Mouse (Mus musculus) cortical plate, adult 2 months (tissue): Measurements from ENCODE around the gene Tm9sf1. TPM values are rescaled to one million over a fixed set of nuclear protein-coding genes. Genes with fewer than 3 reads are reported as not detected.
A peak's percentile ranks its signal among the peaks of the same experiment; 100 is the strongest.

ENCODE experiments used
- H3K27ac ChIP-seq: fragments of 200-500 bp; 2 replicates; pipeline ENCODE4 v1.5.1; 2012; ENCODE audit warnings: low read length, control low read depth, inconsistent platforms; ENCODE audit not compliant: insufficient read depth
- H3K4me1 ChIP-seq: fragments of 200-500 bp; 2 replicates; pipeline ENCODE4 v1.6.1; 2011; ENCODE audit warnings: low read length; ENCODE audit not compliant: control insufficient read depth, insufficient read depth
- H3K4me3 ChIP-seq: fragments of 200-500 bp; 2 replicates; pipeline ENCODE4 v1.5.1; 2011; ENCODE audit warnings: mild to moderate bottlenecking, low read length, control low read depth; ENCODE audit not compliant: insufficient read depth
- CTCF ChIP-seq: fragments of 200-500 bp; IDR thresholded peaks from 2 replicates; pipeline ENCODE4 v1.5.1; 2011; ENCODE audit warnings: mild to moderate bottlenecking, control low read depth, low read length; ENCODE audit not compliant: insufficient read depth; ENCODE audit errors: extremely low read depth
- POLR2A ChIP-seq: fragments of 200-500 bp; IDR thresholded peaks from 2 replicates; pipeline ENCODE4 v1.6.1; 2011; ENCODE audit warnings: mild to moderate bottlenecking, low read length, control low read depth; ENCODE audit not compliant: insufficient read depth; ENCODE audit errors: extremely low read depth
- polyA plus RNA-seq: library from polyadenylated mRNA; depleted of rRNA; stranded (reverse); fragments of >200 nt; gene quantifications from 2 replicates; pipeline ENCODE4 v1.2.3, GENCODE M21; 2012; rRNA removed

Tm9sf1 gene
- polyA plus RNA-seq, result 30.8 and 33.7 TPM in 2 replicates

DNA sequence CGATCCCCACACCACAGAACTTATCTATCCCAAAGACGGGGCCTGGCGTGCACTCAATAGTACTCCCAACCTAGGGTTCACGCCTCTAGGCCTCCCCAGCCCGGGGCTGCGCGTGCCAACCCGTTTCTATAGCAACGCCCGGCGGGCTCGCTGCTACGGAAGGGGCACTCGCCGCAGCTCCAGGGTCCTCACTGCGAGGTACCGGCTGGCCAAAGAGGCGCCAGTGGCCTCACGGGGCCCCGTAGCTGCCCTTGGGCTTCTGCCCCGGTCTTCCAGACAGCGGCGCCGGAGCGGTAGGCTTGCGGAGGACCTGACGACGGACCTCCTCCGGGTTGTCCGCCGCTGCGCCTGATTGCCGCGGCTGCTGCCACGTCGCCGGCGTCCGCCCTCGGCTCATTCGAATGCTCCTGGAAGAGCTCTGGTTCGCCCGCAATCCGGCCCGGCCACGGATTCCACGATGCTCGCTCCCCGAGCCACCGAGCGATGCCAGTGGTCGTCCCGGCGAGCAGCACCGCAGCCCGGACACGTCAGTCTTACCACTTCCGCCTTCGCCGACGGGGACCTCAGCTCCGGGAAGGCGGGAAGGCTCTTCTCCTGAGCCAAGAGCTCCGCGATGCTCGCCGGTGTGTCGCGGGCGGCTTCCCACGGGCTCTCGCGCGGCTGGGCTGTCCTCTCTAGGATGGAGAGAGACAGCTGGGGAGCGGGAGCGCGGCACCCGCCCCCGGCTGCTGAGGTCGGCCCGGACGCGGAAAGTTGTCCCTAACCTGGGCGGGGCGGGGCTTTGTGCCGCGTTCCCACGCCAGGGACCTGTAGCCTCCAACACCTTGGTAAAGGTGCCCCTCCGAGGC lies at the start of gene Tm9sf1:
Tm9sf1 (minus strand) TSS at position 747 of the 848 bp plus-strand sequence.
- no peak for TF ChIP-seq CTCF
- TF ChIP-seq POLR2A, result peak; percentile 36; the same call in 1 of the 2 replicates
- peaks cover 7% of the 10 kb centered on the region; the same call in 1 of the 2 replicates for H3K4me1 ChIP-seq
- H3K4me3 ChIP-seq, result peak within 1 kb of the TSS; percentile 76
- peak within 1 kb of the TSS; percentile 95 for H3K27ac ChIP-seq

DNA sequence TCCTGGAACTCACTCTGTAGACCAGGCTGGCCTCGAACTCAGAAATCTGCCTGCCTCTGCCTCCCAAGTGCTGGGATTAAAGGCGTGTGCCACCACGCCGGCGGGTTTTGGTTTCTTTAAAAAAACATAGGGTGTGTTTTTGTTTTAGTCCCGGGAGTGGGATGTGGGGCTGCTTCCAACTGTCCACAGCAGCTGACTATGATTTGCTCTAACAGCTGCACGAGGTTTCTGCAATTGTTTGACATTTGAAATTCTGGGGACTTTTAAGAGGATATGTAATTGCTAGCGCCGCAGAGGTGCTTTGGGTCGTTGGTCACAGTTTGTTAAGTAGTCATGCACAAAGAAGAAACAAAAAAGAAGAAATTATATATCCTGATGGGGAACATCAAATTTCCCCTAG lies 45.8 kb upstream of the Tm9sf1 start:
- Histone ChIP-seq H3K27ac (no peak overlapping the region), H3K4me1 (no peaks in the 10 kb centered on the region; the same call in 1 of the 2 replicates), H3K4me3 (no peak overlapping the region)
- no peak for TF ChIP-seq POLR2A
- TF ChIP-seq CTCF, result no peak

DNA sequence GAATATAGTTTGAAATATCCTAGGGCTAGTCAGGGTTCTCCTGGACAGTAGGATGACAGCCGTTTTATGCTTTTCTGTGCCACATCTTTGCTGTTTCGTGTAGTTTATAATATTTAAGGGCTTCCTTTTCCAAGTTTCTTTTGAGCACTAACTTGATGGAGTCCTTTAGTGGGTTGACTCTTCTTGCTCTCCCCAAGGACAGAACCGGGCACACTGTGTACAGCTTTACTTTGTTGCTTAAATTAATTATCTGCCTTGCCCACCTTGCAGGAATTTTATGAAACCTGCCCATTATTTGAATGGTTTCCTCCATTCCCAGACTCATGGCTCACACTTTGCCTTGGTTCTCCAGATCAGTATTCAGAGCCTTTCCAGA lies 38.5 kb upstream of the Tm9sf1 start:
- TF ChIP-seq POLR2A, result no peak
- TF ChIP-seq CTCF, result no peak
- H3K27ac ChIP-seq, result no peak overlapping the region
- no peaks in the 10 kb centered on the region for H3K4me1 ChIP-seq
- peak overlapping the region; percentile 48 for H3K4me3 ChIP-seq

DNA sequence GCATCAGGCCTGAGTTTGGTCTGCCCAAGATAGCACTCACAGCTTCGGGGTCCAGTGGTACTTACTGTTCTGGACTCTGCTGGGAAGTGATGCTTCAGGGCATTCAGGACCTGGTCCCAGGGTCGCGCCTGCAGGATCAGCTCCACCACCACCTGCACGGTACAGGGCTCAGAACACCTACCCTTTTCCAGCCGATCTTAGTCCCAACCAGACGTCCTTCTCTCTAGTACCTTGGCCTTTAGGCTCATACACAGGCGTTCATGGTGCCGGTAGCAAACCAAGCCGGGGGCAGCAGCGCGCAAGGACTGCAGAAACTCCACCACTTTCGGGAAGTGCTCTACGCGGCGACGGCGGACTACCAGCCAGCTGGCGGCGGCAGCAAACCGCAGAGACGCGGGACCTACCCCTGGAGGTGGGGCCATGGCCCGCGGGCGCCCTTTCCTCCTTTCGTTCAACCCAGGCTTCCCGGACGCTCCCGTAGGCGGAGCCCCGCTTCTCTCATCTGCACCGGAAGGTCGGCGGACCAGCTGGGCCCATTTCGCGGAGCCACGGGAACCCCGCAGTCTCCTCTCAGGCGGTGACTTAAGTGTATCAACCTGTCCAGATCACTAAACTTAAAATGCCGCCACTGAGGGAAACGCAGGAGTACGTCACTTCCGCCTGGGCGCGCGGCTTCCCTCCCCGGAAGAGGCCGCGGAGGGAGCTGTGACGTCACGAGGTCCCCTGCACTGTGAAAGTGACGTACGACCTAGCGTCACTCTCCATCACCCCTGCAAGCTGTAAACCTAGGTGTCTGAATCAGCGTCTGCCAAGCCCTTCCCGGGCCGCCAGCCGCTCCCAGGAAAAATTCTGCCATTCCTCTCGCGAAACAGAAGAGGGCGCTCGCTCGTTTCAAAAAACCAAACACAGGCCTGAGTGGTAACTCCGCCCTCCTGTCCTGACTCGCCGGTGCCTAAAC lies 37.8 kb upstream of the Tm9sf1 start, which contains the start of gene Tinf2:
Tinf2 (minus strand) TSS at position 661 of the 958 bp plus-strand sequence.
- TF ChIP-seq CTCF (peak; percentile 74), POLR2A (no peak)
- peak within 1 kb of the TSS; percentile 48 for H3K4me3 ChIP-seq
- no peak within 1 kb of the TSS for H3K27ac ChIP-seq
- no peaks in the 10 kb centered on the region for H3K4me1 ChIP-seq

DNA sequence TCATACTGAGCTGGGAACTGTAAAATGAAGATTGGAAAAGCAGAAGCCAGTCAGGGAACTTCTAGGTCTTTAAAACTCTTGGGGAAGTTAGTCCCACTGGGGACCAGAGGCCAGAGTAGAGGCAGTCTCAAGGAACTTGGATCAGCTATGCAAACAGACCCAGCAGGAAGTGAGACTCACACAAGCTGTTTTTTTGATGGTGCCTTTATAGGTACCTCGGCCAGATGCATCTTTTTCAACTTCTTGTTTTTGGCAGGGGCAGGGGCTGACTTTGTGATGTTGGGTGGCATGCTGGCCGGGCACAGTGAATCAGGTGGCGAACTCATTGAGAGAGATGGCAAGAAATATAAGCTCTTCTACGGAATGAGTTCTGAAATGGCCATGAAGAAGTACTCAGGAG lies 34.0 kb upstream of the Tm9sf1 start:
- no peak for TF ChIP-seq CTCF
- TF ChIP-seq POLR2A, result no peak
- H3K4me3 ChIP-seq, result no peak overlapping the region
- H3K4me1 ChIP-seq, result 0 out of 2 replicates have a peak, but pooled peaks cover 2% of the 10 kb centered on the region
- no peak overlapping the region for H3K27ac ChIP-seq

DNA sequence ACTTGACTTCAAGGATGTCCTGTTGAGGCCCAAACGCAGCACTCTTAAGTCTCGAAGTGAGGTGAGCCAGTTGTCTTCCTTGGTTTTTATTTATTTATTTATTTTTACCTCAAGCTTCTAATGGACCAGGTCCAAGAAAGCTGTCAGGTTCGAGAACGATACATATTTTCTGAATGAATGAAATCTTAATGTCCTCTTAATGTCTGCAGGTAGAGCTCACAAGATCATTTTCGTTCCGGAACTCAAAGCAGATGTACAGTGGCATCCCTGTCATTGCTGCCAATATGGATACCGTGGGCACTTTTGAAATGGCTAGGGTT lies 29.1 kb upstream of the Tm9sf1 start:
- Histone ChIP-seq H3K4me1 (0 out of 2 replicates have a peak, but pooled peaks cover 4% of the 10 kb centered on the region), H3K27ac (no peak overlapping the region), H3K4me3 (peak overlapping the region; percentile 69; the same call in 1 of the 2 replicates)
- TF ChIP-seq POLR2A, result no peak
- no peak for TF ChIP-seq CTCF

DNA sequence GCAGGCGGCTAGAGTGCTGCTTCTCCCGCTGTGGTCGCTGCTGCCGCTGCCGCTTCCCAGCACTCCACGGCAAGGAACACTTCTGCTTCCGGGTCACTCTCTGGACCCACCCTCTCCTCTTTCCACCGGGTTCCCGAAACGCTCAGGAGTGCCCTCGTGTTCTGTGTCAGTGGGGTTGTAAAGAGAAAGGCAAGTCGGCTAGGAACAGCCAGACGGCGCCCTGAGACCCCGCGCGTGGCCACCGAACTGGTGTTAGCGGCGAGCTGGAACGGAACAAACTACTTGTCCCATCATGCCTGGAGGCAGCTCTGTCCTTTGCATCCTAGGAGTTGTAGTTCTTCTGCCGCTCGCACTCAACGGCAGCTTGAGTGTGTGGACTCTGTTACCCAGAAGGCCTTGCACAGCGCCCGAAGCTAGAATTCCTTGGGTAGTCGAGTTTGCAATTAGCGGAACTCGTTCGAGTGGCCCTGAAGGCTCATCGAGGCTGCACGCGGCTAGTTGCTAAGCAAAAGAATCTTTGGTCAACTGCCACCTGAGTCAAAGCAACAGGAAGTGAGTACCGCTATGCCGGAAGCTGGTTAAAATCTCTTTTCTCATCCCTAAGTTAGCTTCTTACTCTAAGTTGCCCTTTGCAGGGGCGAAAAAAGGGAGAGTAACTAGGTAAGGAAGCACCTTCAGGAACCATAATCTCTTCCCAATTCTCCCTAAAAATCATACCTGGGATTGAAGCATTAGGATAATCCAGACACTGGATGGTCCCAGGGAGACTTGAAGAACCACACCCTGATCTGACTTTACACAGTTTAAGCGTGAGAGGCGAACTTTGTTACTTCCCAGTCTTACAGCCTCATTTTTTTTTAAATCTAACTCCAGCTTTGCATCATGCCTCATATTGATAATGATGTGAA lies 28.5 kb upstream of the Tm9sf1 start, which contains the start of the genes Gmpr2 and Nedd8:
Gmpr2 (plus strand) TSS at position 109 of the 908 bp plus-strand sequence.
Nedd8 (minus strand) TSS at position 292 of the 908 bp plus-strand sequence.
- Histone ChIP-seq H3K4me1 (0 out of 2 replicates have a peak, but pooled peaks cover 4% of the 10 kb centered on the region), H3K4me3 (peak within 1 kb of the TSS; percentile 69), H3K27ac (peak within 1 kb of the TSS; percentile 72; the same call in 1 of the 2 replicates)
- TF ChIP-seq POLR2A, result peak; percentile 70
- no peak for TF ChIP-seq CTCF

DNA sequence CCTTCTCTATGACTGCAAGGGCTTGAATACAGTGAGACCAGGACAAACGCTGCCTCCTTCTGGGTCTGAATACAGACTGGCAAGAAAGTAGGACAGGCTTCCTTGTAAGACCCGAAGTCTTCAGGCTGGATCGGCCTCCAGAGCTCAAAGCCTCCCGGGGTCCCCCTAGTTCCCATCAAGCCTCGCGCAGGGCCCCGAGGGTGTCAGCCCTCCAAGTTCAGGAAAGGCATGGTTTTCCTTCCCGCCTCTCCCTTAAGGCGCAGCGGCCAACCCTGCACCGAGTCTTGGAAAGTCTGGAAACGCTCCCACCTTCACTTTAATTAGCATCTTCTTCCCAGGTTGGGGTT lies 27.9 kb upstream of the Tm9sf1 start:
- H3K27ac ChIP-seq, result 0 out of 2 replicates have a peak overlapping the region, but pooled peaks have one; percentile 72
- H3K4me3 ChIP-seq, result peak overlapping the region; percentile 69
- 0 out of 2 replicates have a peak, but pooled peaks cover 4% of the 10 kb centered on the region for H3K4me1 ChIP-seq
- TF ChIP-seq CTCF, result no peak
- no peak for TF ChIP-seq POLR2A
